Mouse (Mus musculus) cerebellum, adult 2 months (tissue): ENCODE measurements at regions not wholly inside any gene's neighbourhood (a gene's known extent, or its start where the extent isn't known, plus 50 kb on each side); places are given as distances from the start of the nearest gene placed in this dataset.

Source experiments
- CTCF ChIP-seq: fragments of 200-500 bp; IDR thresholded peaks from 2 replicates; pipeline ENCODE4 v1.5.1; 2011; ENCODE audit warnings: low read depth, mild to moderate bottlenecking, control low read depth, low read length, moderate library complexity, borderline replicate concordance; ENCODE audit not compliant: insufficient read depth
- POLR2A ChIP-seq: fragments of 200-500 bp; IDR thresholded peaks from 2 replicates; pipeline ENCODE4 v1.6.1; 2011; ENCODE audit warnings: low read length, control low read depth, borderline replicate concordance; ENCODE audit not compliant: insufficient read depth

DNA sequence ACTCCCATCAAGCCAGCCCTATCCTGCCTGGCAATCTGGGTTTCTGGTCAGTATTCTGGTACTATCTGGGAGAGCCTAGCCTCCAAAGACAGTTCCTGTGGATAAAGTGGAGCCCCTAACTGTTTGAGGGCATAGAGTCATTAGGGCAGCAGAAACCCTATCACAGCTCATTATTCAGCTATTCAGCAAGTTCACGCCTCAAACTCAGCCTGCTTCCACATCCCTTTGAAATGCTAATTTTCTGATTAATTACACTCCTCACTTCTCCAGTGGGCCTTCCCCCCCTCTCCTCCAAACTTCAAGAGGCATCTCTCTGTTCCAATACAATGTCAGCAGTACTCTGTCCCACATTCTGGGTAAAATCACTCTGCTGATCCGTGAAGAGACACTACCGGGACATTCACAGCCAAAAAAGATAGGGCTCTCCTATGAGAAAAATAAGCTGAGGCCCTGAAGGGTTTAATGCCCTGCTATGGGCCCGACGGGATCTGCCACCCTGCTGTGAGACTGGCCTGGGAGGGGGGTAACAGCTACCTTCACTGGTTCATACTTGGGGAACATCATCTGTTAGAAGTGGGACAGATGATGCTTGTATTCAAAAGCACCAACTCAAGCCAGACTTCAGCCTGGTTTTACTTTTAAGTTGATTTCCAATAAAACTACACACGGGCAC, 220.0 kb upstream of the Zdhhc25 start:
- TF ChIP-seq POLR2A (no peak), CTCF (no peak)
